Mouse (Mus musculus): Measurements from ENCODE around the gene Gm26602.

DNA sequence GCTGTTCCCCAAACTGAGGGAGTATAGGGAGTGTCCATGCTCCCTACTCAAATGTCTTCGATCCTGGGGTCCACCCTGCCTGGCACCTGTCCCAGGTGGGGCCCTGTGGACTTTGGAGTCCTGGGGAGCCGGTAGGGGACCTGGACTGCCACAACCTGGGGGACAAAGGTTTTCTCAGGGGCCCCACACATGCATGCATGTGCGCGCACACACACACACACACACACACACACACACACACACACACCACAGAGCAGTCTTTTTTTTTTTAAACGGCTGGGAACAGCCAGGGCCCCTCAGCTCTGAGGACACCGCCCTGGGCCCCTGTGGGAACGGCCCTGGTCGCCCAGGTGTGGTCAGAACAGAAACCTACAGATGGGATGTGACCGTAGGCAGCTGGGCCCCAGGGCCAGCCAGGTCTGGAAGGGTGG is 32.8 kb downstream of the Gm26602 start:
- no peak for TF ChIP-seq GATA1 (IDR thresholded peaks at IDR 0.05; ENCODE audit: borderline replicate concordance, low read length)
- TF ChIP-seq FLI1 (IDR thresholded peaks at IDR 0.05; ENCODE audit: low read length), result no peak

All from megakaryocyte, embryonic 14.5 days (primary cell).